Mouse (Mus musculus): ENCODE measurements at regions not wholly inside any gene's neighbourhood (a gene's known extent, or its start where the extent isn't known, plus 50 kb on each side); places are given as distances from the start of the nearest gene placed in this dataset.

- intact Hi-C loops (cut with DNase I): no loop called here
Measured at GRCm38 (mm10) chr7:67819551-67819950, 60.0 kb upstream of the Synm start.

DNA sequence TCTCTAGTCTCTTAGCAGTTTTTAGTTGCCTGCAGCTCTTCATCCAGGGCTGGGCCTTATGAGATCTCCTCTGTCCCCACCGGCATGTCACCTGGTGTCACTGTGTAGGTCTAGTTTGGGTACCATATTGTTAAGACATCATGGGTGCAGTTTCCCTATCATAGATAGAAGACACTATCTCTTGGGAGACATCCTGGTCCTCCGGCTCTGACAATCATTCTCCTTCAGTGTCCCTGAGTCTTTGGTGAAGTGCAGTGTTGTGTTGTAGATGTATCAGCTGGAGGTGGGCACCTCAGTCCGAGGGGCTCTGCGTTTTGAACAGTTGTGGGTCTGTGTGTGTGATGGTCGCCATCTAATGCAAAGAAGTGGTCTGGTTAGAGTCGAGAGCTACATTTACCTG, 58.0 kb upstream of the Synm start:
- no peak for DNase-seq (ENCODE audit: low spot score)
- intact Hi-C loops (cut with DNase I): no loop called here

More at GRCm38 (mm10) chr7:67819551-67819950, 60.0 kb upstream of the Synm start:
- no peak for DNase-seq (ENCODE audit: low spot score)

DNA sequence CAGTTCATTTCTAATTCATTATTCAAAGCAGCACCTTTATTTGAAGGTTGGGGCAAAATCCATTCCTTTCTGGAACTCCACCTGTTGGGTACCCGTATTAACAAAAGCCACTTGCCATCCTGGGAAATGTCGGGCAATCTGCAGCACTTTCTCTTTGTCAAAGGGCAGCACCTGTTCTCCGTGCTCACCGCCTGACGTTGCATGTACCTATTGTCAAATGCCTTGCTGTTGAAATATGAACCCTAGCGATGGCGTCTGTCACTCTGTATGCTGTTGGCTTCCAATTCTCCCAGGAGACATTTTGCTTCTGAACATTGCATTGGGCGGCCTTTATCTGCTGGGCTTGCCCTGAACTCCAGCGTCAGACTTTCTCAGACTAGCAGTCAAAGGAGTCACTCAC, 55.3 kb upstream of the Synm start:
- intact Hi-C loops (cut with DNase I): no loop called here
- DNase-seq (ENCODE audit: low spot score): no peak
